Mouse (Mus musculus) kidney, adult 2 months (tissue): ENCODE results near the gene Olfr1415.

ENCODE experiments used
- CTCF ChIP-seq: fragments of 200-500 bp; conservative IDR thresholded peaks from 2 replicates; pipeline ENCODE4 v1.5.1; 2011; ENCODE audit warnings: low read depth, mild to moderate bottlenecking, control low read depth, low read length, moderate library complexity, mixed read lengths; ENCODE audit not compliant: insufficient read depth, insufficient read length
- POLR2A ChIP-seq: fragments of 200-500 bp; IDR thresholded peaks from one replicate; pipeline ENCODE4 v1.6.1; 2011; ENCODE audit warnings: low read depth, low read length, control low read depth

DNA sequence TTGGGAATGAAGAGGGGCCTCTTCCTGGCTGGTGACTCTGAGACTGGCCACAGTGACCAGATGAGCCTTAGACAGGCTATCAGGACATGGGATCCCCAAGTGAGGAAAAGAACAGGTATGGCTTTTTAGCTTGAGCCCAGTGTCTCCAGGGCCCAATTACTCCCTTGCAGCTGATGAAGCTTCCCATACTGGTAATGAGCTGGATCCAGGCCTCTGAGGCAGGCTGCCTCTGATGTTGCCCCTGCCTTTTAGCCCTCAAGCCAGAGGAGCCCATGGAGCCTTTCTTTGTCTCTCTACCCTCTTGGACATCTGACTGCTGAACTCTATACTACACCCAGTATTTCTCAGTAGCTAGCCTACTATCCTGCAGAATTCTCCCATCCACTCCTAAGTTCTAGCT, 10.9 kb downstream of the Olfr1415 start, which contains the start of gene Olfr1416:
- TF ChIP-seq POLR2A (no peak), CTCF (no peak)
